Mouse (Mus musculus) MEL (cell line): ENCODE data around the gene Sult5a1. TPM values are rescaled to one million over a fixed set of nuclear protein-coding genes. Genes with fewer than 3 reads are reported as not detected.

Experiments
- DNase-seq: peaks from one replicate; pipeline ENCODE4 v3.0.0; 2011; ENCODE audit warnings: low read depth, low spot score
- H3K27ac ChIP-seq: 2 replicates; pipeline ENCODE4 v1.5.1; 2012; ENCODE audit warnings: low read depth, mild to moderate bottlenecking, control low read depth, low read length, moderate library complexity; ENCODE audit not compliant: control insufficient read depth
- H3K27me3 ChIP-seq, 2 experiments: fragments of 150-350 bp in 1 of 2; sonication (generic) in 1 of 2; 2 replicates each; pipeline ENCODE4 v1.6.1; 2012; ENCODE audit warnings: low read length in 2 of 2, mild to moderate bottlenecking in 2 of 2, improper control_type of control experiment in 1 of 2, moderate library complexity in 1 of 2; ENCODE audit not compliant: insufficient read depth in 2 of 2, control insufficient read depth in 1 of 2
- H3K36me3 ChIP-seq, 2 experiments: 2 replicates each; pipeline ENCODE4 v1.6.1; 2012 to 2014; ENCODE audit warnings: low read length in 2 of 2, improper control_type of control experiment in 1 of 2, inconsistent platforms in 1 of 2, mild to moderate bottlenecking in 1 of 2; ENCODE audit not compliant: insufficient read depth in 2 of 2, control insufficient read depth in 1 of 2
- H3K4me1 ChIP-seq, 2 experiments: fragments of 150-350 bp in 1 of 2; sonication (generic) in 1 of 2; 2 replicates each; pipeline ENCODE4 v1.6.1; 2012; ENCODE audit warnings: low read length in 2 of 2, improper control_type of control experiment in 1 of 2, mild to moderate bottlenecking in 1 of 2; ENCODE audit not compliant: insufficient read depth in 2 of 2, control insufficient read depth in 1 of 2
- H3K4me3 ChIP-seq, 2 experiments: fragments of 150-350 bp in 1 of 2; sonication (generic) in 1 of 2; 2 replicates each; pipeline ENCODE4 v1.5.1; 2012; ENCODE audit warnings: low read depth in 2 of 2, low read length in 2 of 2, mild to moderate bottlenecking in 2 of 2, moderate library complexity in 2 of 2, control low read depth in 1 of 2, improper control_type of control experiment in 1 of 2; ENCODE audit not compliant: control insufficient read depth in 1 of 2, insufficient read depth in 1 of 2
- H3K79me2 ChIP-seq: 2 replicates; pipeline ENCODE4 v1.6.1; 2012; ENCODE audit warnings: mild to moderate bottlenecking, low read length, moderate library complexity; ENCODE audit not compliant: control insufficient read depth, poor library complexity, insufficient read depth
- H3K9ac ChIP-seq: 2 replicates; pipeline ENCODE4 v1.6.1; 2012; ENCODE audit warnings: low read depth, mild to moderate bottlenecking, control low read depth, low read length, moderate library complexity; ENCODE audit not compliant: control insufficient read depth, poor library complexity, severe bottlenecking
- H3K9me3 ChIP-seq: fragments of 150-350 bp; sonication (generic); replicated peaks from 2 replicates; pipeline ENCODE4 v1.6.1; 2012; ENCODE audit warnings: mild to moderate bottlenecking, low read length, improper control_type of control experiment, moderate library complexity; ENCODE audit not compliant: insufficient read depth
- CHD1 ChIP-seq: IDR thresholded peaks from 2 replicates; pipeline ENCODE4 v1.6.1; 2012; ENCODE audit warnings: low read depth, mild to moderate bottlenecking, inconsistent platforms, low read length, improper control_type of control experiment
- CHD2 ChIP-seq: IDR thresholded peaks from 2 replicates; pipeline ENCODE4 v1.6.1; 2011; ENCODE audit warnings: low read length, improper control_type of control experiment
- CTCF ChIP-seq, 3 experiments: IDR thresholded peaks in 2 of 3; conservative IDR thresholded peaks in 1 of 3; 2 replicates each; pipeline ENCODE4 v1.5.1; 2011 to 2012; ENCODE audit warnings: low read length in 3 of 3, low read depth in 2 of 3, mild to moderate bottlenecking in 2 of 3, improper control_type of control experiment in 1 of 3, inconsistent platforms in 1 of 3, mixed read lengths in 1 of 3, moderate library complexity in 1 of 3; ENCODE audit not compliant: control insufficient read depth in 1 of 3, insufficient read depth in 1 of 3, poor library complexity in 1 of 3, severe bottlenecking in 1 of 3
- E2F4 ChIP-seq: IDR thresholded peaks from 2 replicates; pipeline ENCODE4 v1.6.1; 2011; ENCODE audit warnings: low read depth, low read length, improper control_type of control experiment, borderline replicate concordance
- ELF1 ChIP-seq: IDR thresholded peaks from 2 replicates; pipeline ENCODE4 v1.6.1; 2014; ENCODE audit warnings: low read depth, mild to moderate bottlenecking, inconsistent platforms, low read length, improper control_type of control experiment, moderate library complexity
- ETS1 ChIP-seq: IDR thresholded peaks from 2 replicates; pipeline ENCODE4 v1.6.1; 2012; ENCODE audit warnings: low read depth, mild to moderate bottlenecking, inconsistent platforms, low read length, improper control_type of control experiment, moderate library complexity
- GABPA ChIP-seq: IDR thresholded peaks from 2 replicates; pipeline ENCODE4 v1.6.1; 2012; ENCODE audit warnings: low read depth, mild to moderate bottlenecking, inconsistent platforms, low read length, improper control_type of control experiment, moderate library complexity
- GATA1 ChIP-seq: IDR thresholded peaks from 2 replicates; pipeline ENCODE4 v1.6.1; 2011; ENCODE audit warnings: low read depth, low read length, improper control_type of control experiment
- HCFC1 ChIP-seq: IDR thresholded peaks from 2 replicates; pipeline ENCODE4 v1.6.1; 2012; ENCODE audit warnings: low read depth, mild to moderate bottlenecking, inconsistent platforms, low read length, improper control_type of control experiment, moderate library complexity
- JUND ChIP-seq: IDR thresholded peaks from 2 replicates; pipeline ENCODE4 v1.6.1; 2011; ENCODE audit warnings: low read depth, mild to moderate bottlenecking, improper control_type of control experiment, low read length
- MAFK ChIP-seq: IDR thresholded peaks from 2 replicates; pipeline ENCODE4 v1.6.1; 2011; ENCODE audit warnings: low read depth, mild to moderate bottlenecking, low read length, improper control_type of control experiment, borderline replicate concordance
- MAX ChIP-seq: IDR thresholded peaks from 2 replicates; pipeline ENCODE4 v1.6.1; 2011; ENCODE audit warnings: low read length, improper control_type of control experiment
- MAZ ChIP-seq: IDR thresholded peaks from 2 replicates; pipeline ENCODE4 v1.6.1; 2012; ENCODE audit warnings: low read depth, mild to moderate bottlenecking, inconsistent platforms, low read length, improper control_type of control experiment
- MEF2A ChIP-seq: IDR thresholded peaks from 2 replicates; pipeline ENCODE4 v1.6.1; 2014; ENCODE audit warnings: low read depth, mild to moderate bottlenecking, inconsistent platforms, low read length, improper control_type of control experiment; ENCODE audit not compliant: poor library complexity, insufficient replicate concordance, severe bottlenecking; ENCODE audit errors: extremely low read depth
- MYB ChIP-seq: IDR thresholded peaks from 2 replicates; pipeline ENCODE4 v1.6.1; 2011; ENCODE audit warnings: mild to moderate bottlenecking, low read depth, low read length, improper control_type of control experiment
- MYC ChIP-seq: IDR thresholded peaks from 2 replicates; pipeline ENCODE4 v1.6.1; 2011; ENCODE audit warnings: low read depth, mild to moderate bottlenecking, low read length, improper control_type of control experiment, moderate library complexity
- NELFE ChIP-seq: IDR thresholded peaks from 2 replicates; pipeline ENCODE4 v1.6.1; 2011; ENCODE audit warnings: low read depth, low read length, improper control_type of control experiment
- NRF1 ChIP-seq: IDR thresholded peaks from 2 replicates; pipeline ENCODE4 v1.6.1; 2014; ENCODE audit warnings: low read depth, mild to moderate bottlenecking, inconsistent platforms, low read length, improper control_type of control experiment, moderate library complexity; ENCODE audit not compliant: poor library complexity, insufficient read depth, severe bottlenecking
- POLR2AphosphoS5 ChIP-seq: IDR thresholded peaks from 2 replicates; pipeline ENCODE4 v1.6.1; 2012; ENCODE audit warnings: low read depth, borderline replicate concordance, mild to moderate bottlenecking, inconsistent platforms, low read length, moderate library complexity, mixed read lengths
- RAD21 ChIP-seq: IDR thresholded peaks from 2 replicates; pipeline ENCODE4 v1.6.1; 2011; ENCODE audit warnings: mild to moderate bottlenecking, low read depth, low read length, improper control_type of control experiment
- RCOR1 ChIP-seq: IDR thresholded peaks from 2 replicates; pipeline ENCODE4 v1.6.1; 2012; ENCODE audit warnings: low read depth, mild to moderate bottlenecking, inconsistent platforms, low read length, improper control_type of control experiment
- SIN3A ChIP-seq: IDR thresholded peaks from 2 replicates; pipeline ENCODE4 v1.6.1; 2012; ENCODE audit warnings: low read length, improper control_type of control experiment, inconsistent platforms
- SMC3 ChIP-seq: IDR thresholded peaks from 2 replicates; pipeline ENCODE4 v1.6.1; 2011; ENCODE audit warnings: low read depth, low read length, improper control_type of control experiment
- TCF12 ChIP-seq: IDR thresholded peaks from 2 replicates; pipeline ENCODE4 v1.6.1; 2014; ENCODE audit warnings: low read depth, mild to moderate bottlenecking, inconsistent platforms, low read length, improper control_type of control experiment, moderate library complexity
- UBTF ChIP-seq: IDR thresholded peaks from 2 replicates; pipeline ENCODE4 v1.6.1; 2012; ENCODE audit warnings: low read depth, mild to moderate bottlenecking, inconsistent platforms, low read length, improper control_type of control experiment, moderate library complexity, borderline replicate concordance; ENCODE audit not compliant: insufficient read depth
- USF1 ChIP-seq: IDR thresholded peaks from 2 replicates; pipeline ENCODE4 v1.6.1; 2014; ENCODE audit warnings: low read depth, mild to moderate bottlenecking, inconsistent platforms, low read length, improper control_type of control experiment, moderate library complexity
- USF2 ChIP-seq, 2 experiments: IDR thresholded peaks; 2 replicates each; pipeline ENCODE4 v1.6.1; 2011 to 2012; ENCODE audit warnings: improper control_type of control experiment in 2 of 2, low read length in 2 of 2, borderline replicate concordance in 1 of 2, inconsistent platforms in 1 of 2, low read depth in 1 of 2, mild to moderate bottlenecking in 1 of 2; ENCODE audit not compliant: insufficient read depth in 1 of 2
- ZKSCAN1 ChIP-seq: IDR thresholded peaks from 2 replicates; pipeline ENCODE4 v1.6.1; 2012; ENCODE audit warnings: low read depth, mild to moderate bottlenecking, inconsistent platforms, low read length, improper control_type of control experiment, moderate library complexity
- ZMIZ1 ChIP-seq: IDR thresholded peaks from 2 replicates; pipeline ENCODE4 v1.6.1; 2012; ENCODE audit warnings: low read depth, mild to moderate bottlenecking, inconsistent platforms, low read length, improper control_type of control experiment, moderate library complexity
- polyA plus RNA-seq, 2 experiments: library from polyadenylated mRNA; stranded (reverse) in 1 of 2; unstranded in 1 of 2; fragments of >175 nt in 1 of 2; fragments of >200 nt in 1 of 2; gene quantifications; 2 replicates each; pipeline versions ENCODE4 v1.2.1 to v1.2.4; 2012; ENCODE audit warnings: low replicate concordance in 2 of 2, low read depth in 1 of 2; ENCODE audit not compliant: insufficient read length in 2 of 2, insufficient read depth in 1 of 2, missing spikeins in 1 of 2
- total RNA-seq: library from RNA; depleted of rRNA; stranded (reverse); fragments of 300-350 nt; gene quantifications from 2 replicates; pipeline ENCODE4 v1.2.3, GENCODE M21; 2012

Gene Sult5a1
- total and polyA plus RNA-seq, 3 experiments: 0.15 TPM; not detected in 2

- TF ChIP-seq JUND: no peak
- TF ChIP-seq NELFE: no peak
- TF ChIP-seq E2F4: no peak
Measured at GRCm38 (mm10) chr8:123135806-123136205, 22.3 kb downstream of the Sult5a1 start (continued).

GRCm38 (mm10) chr8:123135406-123135805, 22.7 kb downstream of the Sult5a1 start:
- DNase-seq: no peak
- no peak overlapping the region for H3K9ac ChIP-seq
- H3K9me3 ChIP-seq: no peaks in the 10 kb centered on the region
- H3K4me1 ChIP-seq: no peaks in the 10 kb centered on the region
- no peaks in the 10 kb centered on the region for H3K36me3 ChIP-seq
- no peak overlapping the region for H3K4me3 ChIP-seq
- no peak overlapping the region for H3K27ac ChIP-seq
- TF ChIP-seq RCOR1: no peak
- no peak for TF ChIP-seq MYB
- no peak for TF ChIP-seq CHD1
- TF ChIP-seq POLR2AphosphoS5: no peak
- TF ChIP-seq MEF2A: no peak
- TF ChIP-seq GABPA: no peak
- no peak for TF ChIP-seq NELFE
- TF ChIP-seq USF1: no peak
- no peak for TF ChIP-seq USF2 (IDR thresholded peaks at IDR 0.05; ENCODE audit: borderline replicate concordance in 1 of 2, insufficient read depth in 1 of 2, low read depth in 1 of 2, low read length in 2 of 2)
- no peak for TF ChIP-seq GATA1
- TF ChIP-seq SIN3A: no peak
- no peak for TF ChIP-seq UBTF
- TF ChIP-seq MAX: no peak
- no peak for TF ChIP-seq ZKSCAN1
- no peak for TF ChIP-seq ETS1
- TF ChIP-seq HCFC1: no peak
- TF ChIP-seq TCF12: no peak
- no peaks in the 10 kb centered on the region for H3K27me3 ChIP-seq
- H3K79me2 ChIP-seq: no peaks in the 10 kb centered on the region

GRCm38 (mm10) chr8:123134149-123134713, 23.9 kb downstream of the Sult5a1 start:
- TF ChIP-seq MAFK: no peak
- no peak for TF ChIP-seq MYC
- no peak for TF ChIP-seq MYB
- TF ChIP-seq NELFE: no peak
- TF ChIP-seq NRF1: no peak
- TF ChIP-seq ELF1: no peak
- no peak for TF ChIP-seq RAD21
- TF ChIP-seq MAX: no peak
- TF ChIP-seq SMC3: no peak
- no peak for TF ChIP-seq GATA1
- TF ChIP-seq ZMIZ1: no peak
- no peak for TF ChIP-seq MAZ
- no peak for TF ChIP-seq CHD2
- TF ChIP-seq SIN3A: no peak
- TF ChIP-seq UBTF: no peak
- TF ChIP-seq CTCF (IDR thresholded peaks at IDR 0.05 in 2 of 3, conservative IDR thresholded peaks at IDR 0.05 in 1 of 3; ENCODE audit: control insufficient read depth in 1 of 3, insufficient read depth in 1 of 3, low read depth in 2 of 3, low read length in 3 of 3, poor library complexity in 1 of 3, severe bottlenecking in 1 of 3): no peak
- TF ChIP-seq, all 39 proteins: peak for 0
- no peak overlapping the region for H3K27ac ChIP-seq
- no peaks in the 10 kb centered on the region for H3K79me2 ChIP-seq
- no peak overlapping the region for H3K4me3 ChIP-seq
- no peaks in the 10 kb centered on the region for H3K9me3 ChIP-seq
- no peaks in the 10 kb centered on the region for H3K4me1 ChIP-seq
- DNase-seq: no peak
- no peaks in the 10 kb centered on the region for H3K27me3 ChIP-seq
- no peak overlapping the region for H3K9ac ChIP-seq
- no peaks in the 10 kb centered on the region for H3K36me3 ChIP-seq
